Mouse (Mus musculus) liver, adult 2 months (tissue): ENCODE results near the gene Tcf7.

Experiments
- CTCF ChIP-seq: fragments of 200-500 bp; IDR thresholded peaks from 2 replicates; pipeline ENCODE4 v1.5.1; 2011; ENCODE audit warnings: low read depth, low read length, control low read depth
- POLR2A ChIP-seq: fragments of 200-500 bp; IDR thresholded peaks from 2 replicates; pipeline ENCODE4 v1.6.1; 2011; ENCODE audit warnings: low read length, control low read depth; ENCODE audit not compliant: insufficient read depth; ENCODE audit errors: extremely low read depth

DNA sequence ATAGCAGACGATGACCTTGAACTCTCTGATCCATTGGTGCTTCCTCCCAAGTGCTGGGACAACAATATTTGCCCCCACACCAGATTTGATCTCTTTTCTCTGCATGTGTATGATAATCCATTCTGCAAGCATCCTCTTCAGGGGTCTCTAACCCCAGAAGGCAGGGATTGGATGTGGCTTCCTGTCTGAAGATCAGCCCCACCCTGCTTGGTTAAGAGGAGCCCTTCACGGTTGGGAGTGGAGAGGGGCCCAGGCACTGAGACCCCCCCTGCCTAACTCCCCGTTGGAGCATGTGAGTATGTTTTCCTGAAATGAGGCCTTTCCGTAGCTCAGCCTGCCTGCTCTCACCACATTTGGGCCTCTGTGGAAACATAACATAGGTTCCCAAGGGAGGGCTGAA lies 36.9 kb upstream of the Tcf7 start:
- no peak for TF ChIP-seq POLR2A
- TF ChIP-seq CTCF, result no peak
